10 mouse cellular contexts compared by ENCODE assay signal in the genomic region with DNA sequence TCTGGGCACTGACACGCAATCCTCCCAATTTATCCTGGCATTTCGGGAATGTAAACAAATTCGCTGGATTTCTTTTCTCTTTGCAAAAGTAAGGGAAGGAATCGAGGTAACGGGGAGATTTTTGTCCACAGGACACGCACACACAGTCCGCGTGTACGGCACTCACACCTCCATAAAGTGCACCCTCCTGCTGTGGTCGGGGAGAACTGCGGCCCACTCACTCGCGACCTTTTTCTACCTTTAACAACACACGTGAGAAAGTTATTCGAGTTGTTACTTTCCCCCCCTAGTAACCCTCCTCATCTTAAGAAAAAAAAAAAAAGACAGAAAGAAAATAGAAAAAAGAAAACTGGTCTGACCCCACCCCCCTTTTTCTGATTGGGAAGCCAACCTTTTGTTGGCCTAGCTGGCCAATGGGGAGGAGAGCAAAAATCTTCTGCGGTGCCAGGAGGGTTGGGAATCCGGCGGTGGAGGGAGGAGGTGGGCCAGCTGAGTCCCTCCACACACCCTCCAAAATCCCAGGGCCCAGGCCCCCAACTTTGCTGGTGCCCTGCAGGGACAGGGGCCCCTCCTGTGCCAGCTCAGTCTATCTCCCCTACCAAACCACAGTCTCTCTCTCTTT. TPM values are rescaled to one million over a fixed set of nuclear protein-coding genes. Genes with fewer than 3 reads are reported as not detected.
DNase-seq lines count a peak whose midpoint lies in the region; ATAC-seq and TF ChIP-seq lines count a peak whose summit lies in the region.
"Had no signal": no experiment of that assay in that cellular context is flagged by ENCODE, and none has a peak within 500 bp of the region (broad histone marks: within the 10 kb centered on the region; RNA-seq: fewer than 3 reads in every experiment).

No protein-coding gene starts in this region.

- peak overlapping the region; percentile 92 for H3K4me2 ChIP-seq in limb, embryonic 12.5 days
- H3K4me2 ChIP-seq in stomach, embryonic 14.5 days (replicated peaks; ENCODE audit: low read depth, low read length) = peak overlapping the region; percentile 76

- peaks cover 72% of the 10 kb centered on the region for H3K27me3 ChIP-seq in limb, embryonic 12.5 days
- peaks cover 25% of the 10 kb centered on the region for H3K27me3 ChIP-seq in stomach, embryonic 14.5 days (ENCODE audit: control insufficient read depth, insufficient read depth, low read length)

- H3K4me3 ChIP-seq in embryonic fibroblast, embryonic 13.5 days (ENCODE audit: insufficient read depth, low read length) = peak overlapping the region; percentile 13; the same call in 1 of the 2 replicates
- peak overlapping the region; percentile 54 for H3K4me3 ChIP-seq in limb, embryonic 12.5 days (replicated peaks)
- peak overlapping the region; percentile 42 for H3K4me3 ChIP-seq in stomach, embryonic 14.5 days (ENCODE audit: low read depth, low read length)

- peaks cover 5% of the 10 kb centered on the region; the same call in 1 of the 2 replicates for H3K4me1 ChIP-seq in embryonic fibroblast, embryonic 13.5 days (ENCODE audit: control insufficient read depth, insufficient read depth, low read length)
- peaks cover 79% of the 10 kb centered on the region for H3K4me1 ChIP-seq in limb, embryonic 12.5 days (replicated peaks)
- peaks cover 38% of the 10 kb centered on the region for H3K4me1 ChIP-seq in stomach, embryonic 14.5 days (ENCODE audit: control insufficient read depth, insufficient read depth, low read length)

- peak overlapping the region; percentile 46; the same call in 1 of the 2 replicates for H3K9ac ChIP-seq in limb, embryonic 12.5 days (replicated peaks)
- no peak overlapping the region for H3K9ac ChIP-seq in stomach, embryonic 14.5 days (replicated peaks; ENCODE audit: low read depth, low read length)

- no peak for TF ChIP-seq POLR2A in embryonic fibroblast, embryonic 13.5 days (IDR thresholded peaks at IDR 0.05; ENCODE audit: low read depth, low read length)

- TF ChIP-seq CTCF in embryonic fibroblast, embryonic 13.5 days (IDR thresholded peaks at IDR 0.05; ENCODE audit: borderline replicate concordance, insufficient read depth, low read length) = no peak

- H3K36me3 ChIP-seq in limb, embryonic 12.5 days = peaks cover 9% of the 10 kb centered on the region
- peaks cover 4% of the 10 kb centered on the region; the same call in 1 of the 2 replicates for H3K36me3 ChIP-seq in stomach, embryonic 14.5 days (ENCODE audit: control insufficient read depth, insufficient read depth, low read length)

- H3K27ac ChIP-seq in embryonic fibroblast, embryonic 13.5 days (ENCODE audit: insufficient read depth, low read length) = no peak overlapping the region
- H3K27ac ChIP-seq in limb, embryonic 12.5 days = no peak overlapping the region
- no peak overlapping the region for H3K27ac ChIP-seq in stomach, embryonic 14.5 days (ENCODE audit: low read length)

- peak; percentile 50 for DNase-seq in lung, postnatal 10 days
- no peak for DNase-seq in lung, postnatal 14 days
- DNase-seq in c-Kit-positive CD71-positive TER-119-positive erythroid progenitor cells, embryonic 14.5 days (ENCODE audit: low spot score) = no peak
- DNase-seq in spleen, adult 12 weeks (ENCODE audit: low spot score) = no peak
- DNase-seq: kidney, adult 8-10 months; right cerebral cortex, postnatal 4 days had no signal

- H3K9me3 ChIP-seq in limb, embryonic 12.5 days = no peaks in the 10 kb centered on the region
- H3K9me3 ChIP-seq in stomach, embryonic 14.5 days (ENCODE audit: control insufficient read depth, low read depth, low read length) = no peaks in the 10 kb centered on the region

- WGBS in limb, embryonic 12.5 days = 2% methylated on average over 18 of the region's 18 CpGs
- WGBS in stomach, embryonic 14.5 days = 24% methylated on average over 18 of the region's 18 CpGs

- ATAC-seq in limb, embryonic 12.5 days (ENCODE audit: insufficient number of reproducible peaks, insufficient read depth, low FRiP score, low TSS enrichment, low read depth) = no peak
- no peak for ATAC-seq in stomach, embryonic 14.5 days (ENCODE audit: insufficient number of reproducible peaks, insufficient read depth, low FRiP score, low read depth)
- no peak for ATAC-seq in megakaryocyte-erythroid progenitor cell, adult 5-6 weeks (replicated peaks; ENCODE audit: low FRiP score, low TSS enrichment, poor library complexity, severe bottlenecking)

RNA-seq across cellular contexts. Expression of gene Cbx8, which starts 2.9 kb away (rescaled TPM):
- polyA plus RNA-seq in embryonic fibroblast, embryonic 13.5 days (2011; ENCODE audit: insufficient read length, low read depth, missing spikeins) = 3.9 and 4.2 TPM in 2 replicates
- 11.8 and 13.0 TPM in 2 replicates for polyA plus RNA-seq in limb, embryonic 12.5 days (2016; fragmentation: Nextera tagmentation; extraction: Ambion mirVana)
- polyA plus RNA-seq in stomach, embryonic 14.5 days (2014; fragmentation: Nextera tagmentation; extraction: Ambion mirVana) = 6.2 and 8.5 TPM in 2 replicates
- 1.3 and 2.2 TPM in 2 replicates for total RNA-seq in megakaryocyte-erythroid progenitor cell, adult 5-6 weeks (2014; fragmentation: Nextera tagmentation)
- 0.70 and 1.2 TPM in 2 replicates for total RNA-seq in megakaryocyte-erythroid progenitor cell, adult 5-6 weeks (2017)

RNA-seq across cellular contexts. Expression of gene Cbx2, which starts 15.1 kb away (rescaled TPM):
- 4.7 and 6.9 TPM in 2 replicates for polyA plus RNA-seq in embryonic fibroblast, embryonic 13.5 days (2011; ENCODE audit: insufficient read length, low read depth, missing spikeins)
- 121 and 122 TPM in 2 replicates for polyA plus RNA-seq in limb, embryonic 12.5 days (2016; fragmentation: Nextera tagmentation; extraction: Ambion mirVana)
- 24.9 and 25.9 TPM in 2 replicates for polyA plus RNA-seq in stomach, embryonic 14.5 days (2014; fragmentation: Nextera tagmentation; extraction: Ambion mirVana)
- 9.7 and 10.4 TPM in 2 replicates for total RNA-seq in megakaryocyte-erythroid progenitor cell, adult 5-6 weeks (2014; fragmentation: Nextera tagmentation)
- 6.2 and 6.4 TPM in 2 replicates for total RNA-seq in megakaryocyte-erythroid progenitor cell, adult 5-6 weeks (2017)

RNA-seq across cellular contexts. Expression of gene Cbx4, which starts 48.1 kb away (rescaled TPM):
- 11.2 and 11.8 TPM in 2 replicates for polyA plus RNA-seq in embryonic fibroblast, embryonic 13.5 days (2011; ENCODE audit: insufficient read length, low read depth, missing spikeins)
- polyA plus RNA-seq in limb, embryonic 12.5 days (2016; fragmentation: Nextera tagmentation; extraction: Ambion mirVana) = 9.8 and 12.5 TPM in 2 replicates
- polyA plus RNA-seq in stomach, embryonic 14.5 days (2014; fragmentation: Nextera tagmentation; extraction: Ambion mirVana) = 7.0 and 8.2 TPM in 2 replicates
- 5.2 and 5.4 TPM in 2 replicates for total RNA-seq in megakaryocyte-erythroid progenitor cell, adult 5-6 weeks (2014; fragmentation: Nextera tagmentation)
- total RNA-seq in megakaryocyte-erythroid progenitor cell, adult 5-6 weeks (2017) = 3.9 and 11.6 TPM in 2 replicates

RNA-seq across cellular contexts. Expression of gene Enpp7, which starts 49.9 kb away (rescaled TPM):
- not detected in 2 replicates for polyA plus RNA-seq in embryonic fibroblast, embryonic 13.5 days (2011; ENCODE audit: insufficient read length, low read depth, missing spikeins)
- not detected in 2 replicates for polyA plus RNA-seq in limb, embryonic 12.5 days (2016; fragmentation: Nextera tagmentation; extraction: Ambion mirVana)
- polyA plus RNA-seq in stomach, embryonic 14.5 days (2014; fragmentation: Nextera tagmentation; extraction: Ambion mirVana) = not detected in 2 replicates
- not detected in 2 replicates for total RNA-seq in megakaryocyte-erythroid progenitor cell, adult 5-6 weeks (2014; fragmentation: Nextera tagmentation)
- not detected in 2 replicates for total RNA-seq in megakaryocyte-erythroid progenitor cell, adult 5-6 weeks (2017)
